Mouse (Mus musculus): ENCODE measurements around the gene Mrpl37. TPM values are rescaled to one million over a fixed set of nuclear protein-coding genes. Genes with fewer than 3 reads are reported as not detected.

Gene Mrpl37
- 66.4 TPM for total RNA-seq (2023)

GRCm38 (mm10) chr4:107066252-107067124, at the start of gene Mrpl37, which contains the start of gene Cyb5rl:
Mrpl37 (minus strand) TSS chr4:107066868.
Cyb5rl (plus strand) TSS chr4:107066988.

GRCm38 (mm10) chr4:107096841-107097373, 30.2 kb upstream of the Mrpl37 start, which contains the start of gene Cdcp2:
Cdcp2 (plus strand) TSS chr4:107096891.

Other genes starting within 250 kb of the Mrpl37 start
- 124 TPM for gene Ssbp3, start 156.2 kb downstream of the Mrpl37 start, total RNA-seq (2023)
- gene Cyb5rl, start 120 bp upstream of the Mrpl37 start, total RNA-seq (2023): 16.5 TPM
- gene Cdcp2, start 30.0 kb upstream of the Mrpl37 start, total RNA-seq (2023): not detected
- gene Tmem59, start 111.5 kb upstream of the Mrpl37 start, total RNA-seq (2023): 131 TPM
- 44.0 TPM for gene Tceanc2, start 112.2 kb upstream of the Mrpl37 start, total RNA-seq (2023)
- gene Ldlrad1, start 142.3 kb upstream of the Mrpl37 start, total RNA-seq (2023): 1.1 TPM
- gene Lrrc42, start 186.7 kb upstream of the Mrpl37 start, total RNA-seq (2023): 51.1 TPM
- gene Hspb11, start 186.7 kb upstream of the Mrpl37 start, total RNA-seq (2023): 46.9 TPM
- not detected for gene Dio1, start 240.3 kb upstream of the Mrpl37 start, total RNA-seq (2023)
- gene Yipf1, start 247.5 kb upstream of the Mrpl37 start, total RNA-seq (2023): 38.7 TPM

Data from CD4-positive naive resting alpha-beta T cell, adult 57 days (primary cell).